ENCODE assay signal across 11 mouse cellular contexts in genomic region chr4:35006056-35006455, GRCm38 (mm10).
DNase-seq lines count a peak whose midpoint lies in the region; ATAC-seq lines count a peak whose summit lies in the region.
"Had no signal": no experiment of that assay in that cellular context is flagged by ENCODE, and none has a peak within 500 bp of the region (broad histone marks: within the 10 kb centered on the region; RNA-seq: fewer than 3 reads in every experiment).

No protein-coding gene starts in this region.

- no peaks in the 10 kb centered on the region for H3K36me3 ChIP-seq in heart, embryonic 16.5 days (ENCODE audit: control insufficient read depth, insufficient read depth)
- H3K36me3 ChIP-seq in neural tube, embryonic 14.5 days (ENCODE audit: control insufficient read depth, insufficient read depth, low read length): no peaks in the 10 kb centered on the region
- H3K36me3 ChIP-seq in forebrain, embryonic 11.5 days (ENCODE audit: control insufficient read depth, insufficient read depth, low read length): no peaks in the 10 kb centered on the region
- no peaks in the 10 kb centered on the region for H3K36me3 ChIP-seq in midbrain, embryonic 15.5 days (replicated peaks)
- H3K36me3 ChIP-seq: stomach, embryonic 15.5 days had no signal

- no peak; the same call in 1 of the 2 replicates for ATAC-seq in heart, embryonic 16.5 days (replicated peaks; ENCODE audit: extremely low read depth, insufficient read depth, low FRiP score)
- peak; percentile 66; the same call in 1 of the 2 replicates for ATAC-seq in neural tube, embryonic 14.5 days (ENCODE audit: low read depth)
- ATAC-seq in forebrain, embryonic 11.5 days (replicated peaks; ENCODE audit: low FRiP score): 0 out of 2 replicates have a peak, but pooled peaks have one; percentile 44
- peak; percentile 25; the same call in 1 of the 2 replicates for ATAC-seq in midbrain, embryonic 15.5 days (replicated peaks)

- no peak for DNase-seq in heart, postnatal 36 days
- DNase-seq in neural tube, embryonic 10.5 days (ENCODE audit: extremely low spot score, low spot score): no peak
- DNase-seq in forebrain, embryonic 11.5 days (ENCODE audit: low spot score): no peak
- no peak for DNase-seq in cerebellum, postnatal 25 days
- no peak for DNase-seq in ovary, postnatal 14 days (ENCODE audit: low spot score)
- DNase-seq: adrenal gland, adult 2 months had no signal

- no peak overlapping the region for H3K4me2 ChIP-seq in heart, embryonic 16.5 days (ENCODE audit: low read depth, low read length)
- no peak overlapping the region for H3K4me2 ChIP-seq in neural tube, embryonic 14.5 days (ENCODE audit: low read depth, low read length)
- no peak overlapping the region for H3K4me2 ChIP-seq in forebrain, embryonic 11.5 days (ENCODE audit: low read depth, low read length, severe bottlenecking)
- H3K4me2 ChIP-seq in midbrain, embryonic 15.5 days: no peak overlapping the region
- H3K4me2 ChIP-seq: lung, embryonic 14.5 days; stomach, embryonic 15.5 days had no signal

- H3K27ac ChIP-seq in heart, embryonic 16.5 days (ENCODE audit: low read length): peak overlapping the region; percentile 65; the same call in 1 of the 2 replicates
- H3K27ac ChIP-seq in neural tube, embryonic 14.5 days (ENCODE audit: low read depth, low read length): no peak overlapping the region
- no peak overlapping the region for H3K27ac ChIP-seq in forebrain, embryonic 11.5 days (ENCODE audit: low read depth, low read length)
- no peak overlapping the region for H3K27ac ChIP-seq in midbrain, embryonic 15.5 days
- H3K27ac ChIP-seq: stomach, embryonic 15.5 days had no signal

- no peaks in the 10 kb centered on the region for H3K27me3 ChIP-seq in heart, embryonic 16.5 days (ENCODE audit: control insufficient read depth, insufficient read depth, low read length)
- H3K27me3 ChIP-seq in neural tube, embryonic 14.5 days (ENCODE audit: control insufficient read depth, insufficient read depth, low read length): no peaks in the 10 kb centered on the region
- H3K27me3 ChIP-seq in forebrain, embryonic 11.5 days (ENCODE audit: control insufficient read depth, insufficient read depth, low read length): no peaks in the 10 kb centered on the region
- H3K27me3 ChIP-seq in midbrain, embryonic 15.5 days (replicated peaks): no peaks in the 10 kb centered on the region
- H3K27me3 ChIP-seq: stomach, embryonic 15.5 days had no signal

- H3K9me3 ChIP-seq in heart, embryonic 16.5 days (replicated peaks; ENCODE audit: control insufficient read depth, low read length): no peaks in the 10 kb centered on the region
- no peaks in the 10 kb centered on the region for H3K9me3 ChIP-seq in neural tube, embryonic 14.5 days (ENCODE audit: control insufficient read depth, low read length)
- no peaks in the 10 kb centered on the region for H3K9me3 ChIP-seq in forebrain, embryonic 11.5 days (ENCODE audit: control insufficient read depth, low read length)
- no peaks in the 10 kb centered on the region for H3K9me3 ChIP-seq in midbrain, embryonic 15.5 days
- H3K9me3 ChIP-seq: stomach, embryonic 15.5 days had no signal

- 37% methylated on average over 6 of the region's 6 CpGs for WGBS in heart, embryonic 16.5 days
- WGBS in neural tube, embryonic 14.5 days: 36% methylated on average over 6 of the region's 6 CpGs
- WGBS in forebrain, embryonic 11.5 days: 56% methylated on average over 6 of the region's 6 CpGs
- WGBS in midbrain, embryonic 15.5 days: 56% methylated on average over 6 of the region's 6 CpGs

- H3K4me3 ChIP-seq in heart, embryonic 16.5 days (ENCODE audit: low read length): no peak overlapping the region
- H3K4me3 ChIP-seq in neural tube, embryonic 14.5 days (ENCODE audit: low read depth, low read length): no peak overlapping the region
- no peak overlapping the region for H3K4me3 ChIP-seq in forebrain, embryonic 11.5 days (ENCODE audit: low read depth, low read length)
- H3K4me3 ChIP-seq in midbrain, embryonic 15.5 days: no peak overlapping the region
- H3K4me3 ChIP-seq: stomach, embryonic 15.5 days had no signal

- intact Hi-C loops in heart, postnatal 36 days (cut with DNase I): no loop called here

- no peak overlapping the region for H3K9ac ChIP-seq in heart, embryonic 16.5 days (ENCODE audit: low read length)
- H3K9ac ChIP-seq in neural tube, embryonic 14.5 days (replicated peaks; ENCODE audit: low read depth, low read length): no peak overlapping the region
- H3K9ac ChIP-seq in forebrain, embryonic 11.5 days (ENCODE audit: low read length): no peak overlapping the region
- H3K9ac ChIP-seq in midbrain, embryonic 15.5 days: no peak overlapping the region
- H3K9ac ChIP-seq: lung, embryonic 14.5 days; stomach, embryonic 15.5 days had no signal

- peaks cover 24% of the 10 kb centered on the region for H3K4me1 ChIP-seq in heart, embryonic 16.5 days (ENCODE audit: control insufficient read depth, insufficient read depth, low read length)
- H3K4me1 ChIP-seq in neural tube, embryonic 14.5 days (ENCODE audit: control insufficient read depth, insufficient read depth, low read length): no peaks in the 10 kb centered on the region
- no peaks in the 10 kb centered on the region for H3K4me1 ChIP-seq in forebrain, embryonic 11.5 days (replicated peaks; ENCODE audit: control insufficient read depth, insufficient read depth, low read length)
- H3K4me1 ChIP-seq in midbrain, embryonic 15.5 days: peaks cover 13% of the 10 kb centered on the region
